Mouse (Mus musculus) embryonic facial prominence, embryonic 14.5 days (tissue): ENCODE data around the gene Map2k2. TPM values are rescaled to one million over a fixed set of nuclear protein-coding genes. Genes with fewer than 3 reads are reported as not detected.

Experiments
- ATAC-seq: fragments of 200-750 bp; cut with Nextera tagmentation; 2 replicates; pipeline ENCODE4 v1.8.0; 2017; ENCODE audit warnings: low read depth, moderate number of reproducible peaks, moderate TSS enrichment
- DNase-seq: peaks from one replicate; pipeline ENCODE4 v3.0.0-alpha.2; 2015; ENCODE audit warnings: low spot score
- H3K27ac ChIP-seq: fragments of 300-500 bp; sonication (generic); replicated peaks from 2 replicates; pipeline ENCODE4 v1.5.1; 2014; ENCODE audit warnings: low read depth, mild to moderate bottlenecking, low read length, moderate library complexity
- H3K27me3 ChIP-seq: fragments of 300-500 bp; sonication (generic); replicated peaks from 2 replicates; pipeline ENCODE4 v1.6.1; 2014; ENCODE audit warnings: low read length; ENCODE audit not compliant: control insufficient read depth, insufficient read depth
- H3K36me3 ChIP-seq: fragments of 300-500 bp; sonication (generic); 2 replicates; pipeline ENCODE4 v1.6.1; 2014; ENCODE audit warnings: low read length, mixed read lengths; ENCODE audit not compliant: control insufficient read depth, insufficient read depth
- H3K4me1 ChIP-seq: fragments of 300-500 bp; sonication (generic); 2 replicates; pipeline ENCODE4 v1.6.1; 2014; ENCODE audit warnings: antibody characterized with exemption, low read length; ENCODE audit not compliant: control insufficient read depth, insufficient read depth
- H3K4me2 ChIP-seq: fragments of 300-500 bp; sonication (generic); 2 replicates; pipeline ENCODE4 v1.6.1; 2014; ENCODE audit warnings: low read depth, mild to moderate bottlenecking, low read length, moderate library complexity, mixed read lengths
- H3K4me3 ChIP-seq: fragments of 300-500 bp; sonication (generic); 2 replicates; pipeline ENCODE4 v1.5.1; 2014; ENCODE audit warnings: low read depth, mild to moderate bottlenecking, low read length
- H3K9ac ChIP-seq: fragments of 300-500 bp; sonication (generic); 2 replicates; pipeline ENCODE4 v1.6.1; 2014; ENCODE audit warnings: low read depth, mild to moderate bottlenecking, low read length, moderate library complexity, mixed read lengths
- H3K9me3 ChIP-seq: fragments of 300-500 bp; sonication (generic); 2 replicates; pipeline ENCODE4 v1.6.1; 2016; ENCODE audit warnings: low read length; ENCODE audit not compliant: control insufficient read depth
- WGBS: fragments of 180-500 bp; shearing (Covaris S2); extraction: QIAGEN DNeasy Blood & Tissue Kit; methylation state at CpG from one replicate; pipeline ENCODE4 v1.1.7; 2014; 5-methylcytosine and 5-hydroxymethylcytosine counted together
- polyA plus RNA-seq: library from polyadenylated mRNA; unstranded; fragments of >200 nt; fragmentation: Nextera tagmentation; extraction: Ambion mirVana; gene quantifications from 2 replicates; pipeline ENCODE4 v1.2.1, GENCODE M21; 2014

The Map2k2 gene
- polyA plus RNA-seq, 1 experiment from 2014 or later: 166 TPM

GRCm38 (mm10) chr10:81122889-81123288, 17.2 kb downstream of the Map2k2 start:
- H3K27ac ChIP-seq: no peak overlapping the region
- no peak for ATAC-seq
- H3K4me1 ChIP-seq: no peaks in the 10 kb centered on the region
- H3K4me3 ChIP-seq: no peak overlapping the region
- no peak overlapping the region for H3K4me2 ChIP-seq
- DNase-seq: no peak
- H3K27me3 ChIP-seq: no peaks in the 10 kb centered on the region
- 76% methylated on average over 2 of the region's 2 CpGs for WGBS
- H3K36me3 ChIP-seq: peaks cover 66% of the 10 kb centered on the region
- H3K9ac ChIP-seq: no peak overlapping the region
- H3K9me3 ChIP-seq: no peaks in the 10 kb centered on the region

GRCm38 (mm10) chr10:81123500-81123899, 17.8 kb downstream of the Map2k2 start:
- Histone ChIP-seq H3K4me2 (no peak overlapping the region), H3K9me3 (no peaks in the 10 kb centered on the region), H3K27me3 (no peaks in the 10 kb centered on the region; the same call in 1 of the 2 replicates), H3K27ac (no peak overlapping the region), H3K9ac (no peak overlapping the region), H3K4me3 (no peak overlapping the region), H3K36me3 (peaks cover 61% of the 10 kb centered on the region), H3K4me1 (0 out of 2 replicates have a peak, but pooled peaks cover 2% of the 10 kb centered on the region)
- WGBS: 80% methylated on average over 11 of the region's 11 CpGs
- DNase-seq: no peak
- no peak for ATAC-seq

- no peak for ATAC-seq
- no peaks in the 10 kb centered on the region for H3K9me3 ChIP-seq
- WGBS: 3% methylated on average over 13 of the region's 16 CpGs
- peaks cover 25% of the 10 kb centered on the region for H3K27me3 ChIP-seq
- H3K9ac ChIP-seq: 0 out of 2 replicates have a peak overlapping the region, but pooled peaks have one; percentile 25
- no peak overlapping the region for H3K27ac ChIP-seq
- peaks cover 23% of the 10 kb centered on the region for H3K4me1 ChIP-seq
- H3K36me3 ChIP-seq: no peaks in the 10 kb centered on the region
- DNase-seq: no peak
- peak overlapping the region; percentile 15; the same call in 1 of the 2 replicates for H3K4me2 ChIP-seq
- H3K4me3 ChIP-seq: 0 out of 2 replicates have a peak overlapping the region, but pooled peaks have one; percentile 3
Measured at GRCm38 (mm10) chr10:81134181-81134587, 28.5 kb downstream of the Map2k2 start.

- 3% methylated on average over 38 of the region's 41 CpGs for WGBS
- H3K9ac ChIP-seq: peak within 1 kb of the TSS; percentile 98
- H3K9me3 ChIP-seq: no peaks in the 10 kb centered on the region
- no peaks in the 10 kb centered on the region for H3K36me3 ChIP-seq
- peaks cover 25% of the 10 kb centered on the region for H3K27me3 ChIP-seq
- ATAC-seq: no peak
- peak within 1 kb of the TSS; percentile 98 for H3K4me2 ChIP-seq
- H3K27ac ChIP-seq: peak within 1 kb of the TSS; percentile 98
- peak; percentile 42 for DNase-seq
- H3K4me1 ChIP-seq: peaks cover 26% of the 10 kb centered on the region
- H3K4me3 ChIP-seq: peak within 1 kb of the TSS; percentile 88
Measured at GRCm38 (mm10) chr10:81134966-81135681, 29.4 kb downstream of the Map2k2 start, which contains the start of gene Zbtb7a. Zbtb7a (plus strand) TSS chr10:81135220.

GRCm38 (mm10) chr10:81135831-81136705, 30.4 kb downstream of the Map2k2 start:
- DNase-seq: peak; percentile 91
- Histone ChIP-seq H3K4me2 (peak overlapping the region; percentile 98), H3K4me3 (peak overlapping the region; percentile 88), H3K36me3 (no peaks in the 10 kb centered on the region), H3K4me1 (peaks cover 35% of the 10 kb centered on the region), H3K27ac (peak overlapping the region; percentile 98), H3K9me3 (no peaks in the 10 kb centered on the region), H3K9ac (peak overlapping the region; percentile 98), H3K27me3 (peaks cover 25% of the 10 kb centered on the region)
- WGBS: 1% methylated on average over 52 of the region's 86 CpGs
- ATAC-seq: peak; percentile 38

GRCm38 (mm10) chr10:81136706-81137231, 31.1 kb downstream of the Map2k2 start:
- Histone ChIP-seq H3K4me1 (peaks cover 35% of the 10 kb centered on the region), H3K9ac (peak overlapping the region; percentile 98), H3K27ac (peak overlapping the region; percentile 98), H3K36me3 (no peaks in the 10 kb centered on the region), H3K27me3 (peaks cover 25% of the 10 kb centered on the region), H3K4me3 (peak overlapping the region; percentile 88), H3K4me2 (peak overlapping the region; percentile 98), H3K9me3 (no peaks in the 10 kb centered on the region)
- DNase-seq: no peak
- peak; percentile 41 for ATAC-seq
- under 1% methylated on average over 40 of the region's 50 CpGs for WGBS

- Histone ChIP-seq H3K4me1 (peaks cover 37% of the 10 kb centered on the region), H3K27me3 (peaks cover 25% of the 10 kb centered on the region), H3K9me3 (no peaks in the 10 kb centered on the region), H3K27ac (peak overlapping the region; percentile 98), H3K9ac (peak overlapping the region; percentile 98), H3K4me2 (peak overlapping the region; percentile 98), H3K36me3 (no peaks in the 10 kb centered on the region), H3K4me3 (peak overlapping the region; percentile 88)
- 0% methylated on average over 24 of the region's 89 CpGs for WGBS
- ATAC-seq (peak; percentile 95), DNase-seq (peak; percentile 99)
Measured at GRCm38 (mm10) chr10:81137252-81138130, 31.8 kb downstream of the Map2k2 start.
